Mouse (Mus musculus): ENCODE results near the gene Apol11b. TPM values are rescaled to one million over a fixed set of nuclear protein-coding genes. Genes with fewer than 3 reads are reported as not detected.
"Not testable (repeated sequence)": the region's sequence is repeated elsewhere in the genome, so short reads cannot be mapped to it uniquely, and the experiment has no call there.

Apol11b gene
- 0.19 TPM in 1 of 2 replicates, not detected in the other for polyA plus RNA-seq (2015; fragmentation: Nextera tagmentation; extraction: Ambion mirVana)

GRCm38 (mm10) chr15:77643176-77643575 lies at the start of gene Apol11b:
Gene Apol11b (minus strand): TSS chr15:77643286.
- 75% methylated on average over 2 of the region's 2 CpGs for WGBS
- H3K9me3 ChIP-seq; H3K27me3 ChIP-seq; H3K4me2 ChIP-seq; H3K36me3 ChIP-seq; ATAC-seq (ENCODE audit: insufficient number of reproducible peaks, low FRiP score, low TSS enrichment, low read depth); H3K27ac ChIP-seq; H3K4me1 ChIP-seq; H3K9ac ChIP-seq; H3K4me3 ChIP-seq: not testable (repeated sequence)

- WGBS, result 7% methylated on average over 20 of the region's 20 CpGs
- H3K36me3 ChIP-seq; H3K9me3 ChIP-seq; H3K27me3 ChIP-seq; H3K27ac ChIP-seq; ATAC-seq (ENCODE audit: insufficient number of reproducible peaks, low FRiP score, low TSS enrichment, low read depth); H3K4me1 ChIP-seq; H3K9ac ChIP-seq: not testable (repeated sequence)
- peak overlapping the region; percentile 26 for H3K4me3 ChIP-seq
- H3K4me2 ChIP-seq, result peak overlapping the region; percentile 37
Observed at GRCm38 (mm10) chr15:77691532-77692311, 48.6 kb upstream of the Apol11b start.

GRCm38 (mm10) chr15:77683944-77684343 lies 40.9 kb upstream of the Apol11b start:
- H3K4me1 ChIP-seq; H3K27ac ChIP-seq; H3K9ac ChIP-seq; H3K9me3 ChIP-seq; H3K36me3 ChIP-seq; H3K27me3 ChIP-seq; H3K4me3 ChIP-seq; ATAC-seq (ENCODE audit: insufficient number of reproducible peaks, low FRiP score, low TSS enrichment, low read depth); H3K4me2 ChIP-seq: not testable (repeated sequence)
- 20% methylated on average over 11 of the region's 11 CpGs for WGBS

GRCm38 (mm10) chr15:77674081-77674480 lies 31.0 kb upstream of the Apol11b start:
- not testable (repeated sequence) for H3K4me1 ChIP-seq; H3K4me2 ChIP-seq; H3K9me3 ChIP-seq; H3K27ac ChIP-seq; ATAC-seq (ENCODE audit: insufficient number of reproducible peaks, low FRiP score, low TSS enrichment, low read depth); H3K27me3 ChIP-seq; H3K36me3 ChIP-seq; H3K9ac ChIP-seq; H3K4me3 ChIP-seq
- WGBS, result 82% methylated on average over 1 of the region's 1 CpGs

GRCm38 (mm10) chr15:77661841-77662240 lies 18.8 kb upstream of the Apol11b start:
- not testable (repeated sequence) for H3K9ac ChIP-seq; H3K27ac ChIP-seq; ATAC-seq (ENCODE audit: insufficient number of reproducible peaks, low FRiP score, low TSS enrichment, low read depth); H3K36me3 ChIP-seq; H3K27me3 ChIP-seq; H3K9me3 ChIP-seq; H3K4me3 ChIP-seq; H3K4me2 ChIP-seq; H3K4me1 ChIP-seq
- 38% methylated on average over 2 of the region's 2 CpGs for WGBS

GRCm38 (mm10) chr15:77659773-77660172 lies 16.7 kb upstream of the Apol11b start:
- not testable (repeated sequence) for H3K4me3 ChIP-seq; H3K4me2 ChIP-seq; ATAC-seq (ENCODE audit: insufficient number of reproducible peaks, low FRiP score, low TSS enrichment, low read depth); H3K4me1 ChIP-seq; H3K36me3 ChIP-seq; H3K27me3 ChIP-seq; H3K9ac ChIP-seq; H3K9me3 ChIP-seq; H3K27ac ChIP-seq
- 67% methylated on average over 1 of the region's 1 CpGs for WGBS

- H3K36me3 ChIP-seq; H3K9me3 ChIP-seq; H3K27ac ChIP-seq; ATAC-seq (ENCODE audit: insufficient number of reproducible peaks, low FRiP score, low TSS enrichment, low read depth); H3K27me3 ChIP-seq; H3K9ac ChIP-seq; H3K4me3 ChIP-seq; H3K4me2 ChIP-seq; H3K4me1 ChIP-seq: not testable (repeated sequence)
Observed at GRCm38 (mm10) chr15:77651143-77651542, 8.1 kb upstream of the Apol11b start.

GRCm38 (mm10) chr15:77629822-77630221 lies 13.3 kb downstream of the Apol11b start:
- not testable (repeated sequence) for H3K27ac ChIP-seq; H3K27me3 ChIP-seq; H3K36me3 ChIP-seq; H3K9me3 ChIP-seq; H3K9ac ChIP-seq; ATAC-seq (ENCODE audit: insufficient number of reproducible peaks, low FRiP score, low TSS enrichment, low read depth); H3K4me3 ChIP-seq; H3K4me2 ChIP-seq; H3K4me1 ChIP-seq
- 70% methylated on average over 3 of the region's 3 CpGs for WGBS

GRCm38 (mm10) chr15:77628647-77629046 lies 14.4 kb downstream of the Apol11b start:
- not testable (repeated sequence) for H3K4me1 ChIP-seq; H3K36me3 ChIP-seq; H3K4me2 ChIP-seq; H3K27ac ChIP-seq; H3K9ac ChIP-seq; H3K27me3 ChIP-seq; ATAC-seq (ENCODE audit: insufficient number of reproducible peaks, low FRiP score, low TSS enrichment, low read depth); H3K9me3 ChIP-seq; H3K4me3 ChIP-seq
- WGBS, result 54% methylated on average over 9 of the region's 9 CpGs

- not testable (repeated sequence) for ATAC-seq (ENCODE audit: insufficient number of reproducible peaks, low FRiP score, low TSS enrichment, low read depth); H3K9ac ChIP-seq; H3K4me3 ChIP-seq; H3K36me3 ChIP-seq; H3K27ac ChIP-seq; H3K4me2 ChIP-seq; H3K27me3 ChIP-seq; H3K9me3 ChIP-seq; H3K4me1 ChIP-seq
- WGBS, result 62% methylated on average over 4 of the region's 4 CpGs
Observed at GRCm38 (mm10) chr15:77626471-77626870, 16.6 kb downstream of the Apol11b start.

GRCm38 (mm10) chr15:77624710-77625109 lies 18.4 kb downstream of the Apol11b start:
- Histone ChIP-seq H3K36me3 (no peaks in the 10 kb centered on the region), H3K9ac (no peak overlapping the region), H3K27ac (no peak overlapping the region), H3K9me3 (no peaks in the 10 kb centered on the region), H3K4me2 (no peak overlapping the region), H3K27me3 (no peaks in the 10 kb centered on the region), H3K4me3 (no peak overlapping the region), H3K4me1 (no peaks in the 10 kb centered on the region)
- 82% methylated on average over 1 of the region's 1 CpGs for WGBS
- no peak for ATAC-seq (ENCODE audit: insufficient number of reproducible peaks, low FRiP score, low TSS enrichment, low read depth)

- no peak overlapping the region for H3K4me3 ChIP-seq
- no peak overlapping the region for H3K4me2 ChIP-seq
- WGBS, result 86% methylated on average over 3 of the region's 3 CpGs
- no peak for ATAC-seq (ENCODE audit: insufficient number of reproducible peaks, low FRiP score, low TSS enrichment, low read depth)
- no peaks in the 10 kb centered on the region for H3K36me3 ChIP-seq
- H3K9ac ChIP-seq, result no peak overlapping the region
- no peaks in the 10 kb centered on the region for H3K9me3 ChIP-seq
- no peaks in the 10 kb centered on the region for H3K4me1 ChIP-seq
- no peak overlapping the region for H3K27ac ChIP-seq
- H3K27me3 ChIP-seq, result no peaks in the 10 kb centered on the region
Observed at GRCm38 (mm10) chr15:77606069-77606468, 37.0 kb downstream of the Apol11b start.

GRCm38 (mm10) chr15:77598958-77599357 lies 44.1 kb downstream of the Apol11b start, which contains the start of gene Gm36245:
Gene Gm36245 (plus strand): TSS chr15:77599258.
- WGBS, result 80% methylated on average over 1 of the region's 1 CpGs
- no peaks in the 10 kb centered on the region for H3K9me3 ChIP-seq
- H3K27me3 ChIP-seq, result no peaks in the 10 kb centered on the region
- no peaks in the 10 kb centered on the region for H3K36me3 ChIP-seq
- no peak within 1 kb of the TSS for H3K4me3 ChIP-seq
- no peak within 1 kb of the TSS for H3K27ac ChIP-seq
- ATAC-seq (ENCODE audit: insufficient number of reproducible peaks, low FRiP score, low TSS enrichment, low read depth), result no peak
- H3K4me1 ChIP-seq, result no peaks in the 10 kb centered on the region
- no peak within 1 kb of the TSS for H3K9ac ChIP-seq
- H3K4me2 ChIP-seq, result no peak within 1 kb of the TSS
